Mouse (Mus musculus) spleen, adult 2 months (tissue): ENCODE measurements around the gene Srms. TPM values are rescaled to one million over a fixed set of nuclear protein-coding genes. Genes with fewer than 3 reads are reported as not detected.

Experiments
- DNase-seq, 2 experiments: peaks; one replicate each; pipeline versions ENCODE4 v3.0.0 to v3.0.0-alpha.2; 2012 to 2021; ENCODE audit warnings: low spot score in 2 of 2, low read depth in 1 of 2
- H3K27ac ChIP-seq: fragments of 200-500 bp; 2 replicates; pipeline ENCODE4 v1.5.1; 2012; ENCODE audit warnings: low read length, inconsistent platforms; ENCODE audit not compliant: insufficient read depth
- H3K27me3 ChIP-seq: fragments of 200-500 bp; 2 replicates; pipeline ENCODE4 v1.6.1; 2012; ENCODE audit warnings: mild to moderate bottlenecking, moderate library complexity, low read length, inconsistent platforms; ENCODE audit not compliant: control insufficient read depth, insufficient read depth
- H3K36me3 ChIP-seq: fragments of 200-500 bp; 2 replicates; pipeline ENCODE4 v1.6.1; 2012; ENCODE audit warnings: mild to moderate bottlenecking, low read length, inconsistent platforms; ENCODE audit not compliant: control insufficient read depth, insufficient read depth
- H3K4me1 ChIP-seq: fragments of 200-500 bp; 2 replicates; pipeline ENCODE4 v1.6.1; 2011; ENCODE audit warnings: inconsistent platforms; ENCODE audit not compliant: control insufficient read depth, insufficient read depth, insufficient read length
- H3K4me3 ChIP-seq: fragments of 200-500 bp; 2 replicates; pipeline ENCODE4 v1.5.1; 2011; ENCODE audit warnings: mild to moderate bottlenecking, inconsistent platforms; ENCODE audit not compliant: insufficient read depth, insufficient read length; ENCODE audit errors: extremely low read depth
- CTCF ChIP-seq: fragments of 200-500 bp; IDR thresholded peaks from 2 replicates; pipeline ENCODE4 v1.5.1; 2011; ENCODE audit warnings: mild to moderate bottlenecking, inconsistent platforms; ENCODE audit not compliant: insufficient read depth, insufficient read length, insufficient replicate concordance; ENCODE audit errors: extremely low read depth
- POLR2A ChIP-seq: fragments of 200-500 bp; IDR thresholded peaks from 2 replicates; pipeline ENCODE4 v1.6.1; 2011; ENCODE audit warnings: low read depth, low read length, inconsistent platforms
- WGBS: fragments of 180-500 bp; shearing (Covaris S2); methylation state at CpG from one replicate; pipeline ENCODE4 v1.1.7; 2018; 5-methylcytosine and 5-hydroxymethylcytosine counted together
- polyA plus RNA-seq: library from polyadenylated mRNA; depleted of rRNA; stranded (reverse); fragments of >200 nt; gene quantifications from 2 replicates; pipeline ENCODE4 v1.2.3, GENCODE M21; 2012

Gene Srms
- polyA plus RNA-seq, 1 experiment: 1.4 TPM

GRCm38 (mm10) chr2:181241602-181242313, 28.8 kb upstream of the Srms start, which contains the start of gene Helz2:
Gene Helz2 (minus strand): TSS chr2:181242027.
- WGBS: 2% methylated on average over 16 of the region's 16 CpGs
- Histone ChIP-seq H3K4me3 (peak within 1 kb of the TSS; percentile 88), H3K27me3 (no peaks in the 10 kb centered on the region), H3K4me1 (peaks cover 36% of the 10 kb centered on the region), H3K36me3 (peaks cover 28% of the 10 kb centered on the region), H3K27ac (peak within 1 kb of the TSS; percentile 75)
- peak; percentile 69 to 71 for DNase-seq
- TF ChIP-seq POLR2A (peak; percentile 84), CTCF (no peak)

- Histone ChIP-seq H3K4me1 (peaks cover 36% of the 10 kb centered on the region), H3K4me3 (peak overlapping the region; percentile 88), H3K27ac (peak overlapping the region; percentile 4; the same call in 1 of the 2 replicates), H3K27me3 (no peaks in the 10 kb centered on the region), H3K36me3 (peaks cover 30% of the 10 kb centered on the region)
- peak in 1 of 2 experiments; percentile 4 for DNase-seq
- TF ChIP-seq CTCF: no peak
- no peak for TF ChIP-seq POLR2A
- 90% methylated on average over 13 of the region's 13 CpGs for WGBS
Measured at GRCm38 (mm10) chr2:181240806-181241440, 27.9 kb upstream of the Srms start.

- 84% methylated on average over 9 of the region's 9 CpGs for WGBS
- DNase-seq: peak in 1 of 2 experiments; percentile 16
- Histone ChIP-seq H3K27ac (peak overlapping the region; percentile 72), H3K4me1 (peaks cover 36% of the 10 kb centered on the region), H3K4me3 (peak overlapping the region; percentile 36; the same call in 1 of the 2 replicates), H3K36me3 (peaks cover 45% of the 10 kb centered on the region), H3K27me3 (no peaks in the 10 kb centered on the region)
- TF ChIP-seq POLR2A: no peak
- TF ChIP-seq CTCF: no peak
Measured at GRCm38 (mm10) chr2:181239261-181239660, 26.3 kb upstream of the Srms start.

- DNase-seq: peak in 1 of 2 experiments; percentile 52
- 30% methylated on average over 2 of the region's 2 CpGs for WGBS
- peaks cover 32% of the 10 kb centered on the region for H3K4me1 ChIP-seq
- H3K36me3 ChIP-seq: peaks cover 48% of the 10 kb centered on the region
- peak overlapping the region; percentile 72 for H3K27ac ChIP-seq
- H3K27me3 ChIP-seq: no peaks in the 10 kb centered on the region
- peak overlapping the region; percentile 36; the same call in 1 of the 2 replicates for H3K4me3 ChIP-seq
- peak; percentile 20; the same call in 1 of the 2 replicates for TF ChIP-seq POLR2A
- no peak for TF ChIP-seq CTCF
Measured at GRCm38 (mm10) chr2:181238861-181239260, 25.9 kb upstream of the Srms start.

GRCm38 (mm10) chr2:181238091-181238610, 25.2 kb upstream of the Srms start:
- no peak for DNase-seq
- no peaks in the 10 kb centered on the region for H3K27me3 ChIP-seq
- WGBS: 89% methylated on average over 10 of the region's 10 CpGs
- no peak overlapping the region for H3K4me3 ChIP-seq
- TF ChIP-seq CTCF: no peak
- no peak for TF ChIP-seq POLR2A
- H3K27ac ChIP-seq: peak overlapping the region; percentile 54
- H3K4me1 ChIP-seq: peaks cover 30% of the 10 kb centered on the region
- H3K36me3 ChIP-seq: peaks cover 55% of the 10 kb centered on the region

- peaks cover 62% of the 10 kb centered on the region for H3K36me3 ChIP-seq
Measured at GRCm38 (mm10) chr2:181237251-181238014, 24.4 kb upstream of the Srms start.

More at GRCm38 (mm10) chr2:181237251-181238014, 24.4 kb upstream of the Srms start:
- 93% methylated on average over 17 of the region's 17 CpGs for WGBS
- Histone ChIP-seq H3K27ac (no peak overlapping the region), H3K4me1 (peaks cover 30% of the 10 kb centered on the region), H3K27me3 (no peaks in the 10 kb centered on the region), H3K4me3 (no peak overlapping the region)
- DNase-seq: no peak
- TF ChIP-seq CTCF (no peak), POLR2A (no peak)
